Mouse (Mus musculus) subcutaneous adipose tissue, adult 2 months (tissue): ENCODE results near the gene Tet1. TPM values are rescaled to one million over a fixed set of nuclear protein-coding genes. Genes with fewer than 3 reads are reported as not detected.

Experiments used
- polyA plus RNA-seq: library from polyadenylated mRNA; depleted of rRNA; stranded (reverse); fragments of >200 nt; gene quantifications from 2 replicates; pipeline ENCODE4 v1.2.3, GENCODE M21; 2012; ENCODE audit warnings: low replicate concordance; rRNA removed

The Tet1 gene
- polyA plus RNA-seq = 0.72 and 5.8 TPM in 2 replicates

DNA sequence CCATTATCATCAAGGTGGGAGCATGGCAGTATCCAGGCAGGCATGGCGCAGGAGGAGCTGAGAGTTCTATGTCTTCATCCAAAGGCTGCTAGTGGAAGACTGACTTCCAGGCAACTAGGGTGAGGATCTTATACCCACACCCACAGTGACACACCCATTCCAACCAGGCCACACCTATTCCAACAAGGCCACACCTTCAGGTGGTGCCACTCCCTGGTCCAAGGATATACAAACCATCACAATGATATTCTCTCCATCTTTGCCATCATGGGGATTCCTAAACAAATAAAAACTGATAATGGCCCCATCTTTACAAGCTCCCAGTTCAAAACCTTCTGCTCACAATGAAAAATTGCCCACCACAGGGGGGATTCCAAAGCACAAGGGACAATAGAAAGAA, at the start of gene Tet1:
Gene Tet1 (minus strand): TSS at position 101 of the 400 bp plus-strand sequence.

GRCm38 (mm10) chr10:62946738-62947471, 38.1 kb upstream of the Tet1 start, which contains the start of gene Dna2:
TSS of gene Dna2 (plus strand) at chr10:62947026.

DNA sequence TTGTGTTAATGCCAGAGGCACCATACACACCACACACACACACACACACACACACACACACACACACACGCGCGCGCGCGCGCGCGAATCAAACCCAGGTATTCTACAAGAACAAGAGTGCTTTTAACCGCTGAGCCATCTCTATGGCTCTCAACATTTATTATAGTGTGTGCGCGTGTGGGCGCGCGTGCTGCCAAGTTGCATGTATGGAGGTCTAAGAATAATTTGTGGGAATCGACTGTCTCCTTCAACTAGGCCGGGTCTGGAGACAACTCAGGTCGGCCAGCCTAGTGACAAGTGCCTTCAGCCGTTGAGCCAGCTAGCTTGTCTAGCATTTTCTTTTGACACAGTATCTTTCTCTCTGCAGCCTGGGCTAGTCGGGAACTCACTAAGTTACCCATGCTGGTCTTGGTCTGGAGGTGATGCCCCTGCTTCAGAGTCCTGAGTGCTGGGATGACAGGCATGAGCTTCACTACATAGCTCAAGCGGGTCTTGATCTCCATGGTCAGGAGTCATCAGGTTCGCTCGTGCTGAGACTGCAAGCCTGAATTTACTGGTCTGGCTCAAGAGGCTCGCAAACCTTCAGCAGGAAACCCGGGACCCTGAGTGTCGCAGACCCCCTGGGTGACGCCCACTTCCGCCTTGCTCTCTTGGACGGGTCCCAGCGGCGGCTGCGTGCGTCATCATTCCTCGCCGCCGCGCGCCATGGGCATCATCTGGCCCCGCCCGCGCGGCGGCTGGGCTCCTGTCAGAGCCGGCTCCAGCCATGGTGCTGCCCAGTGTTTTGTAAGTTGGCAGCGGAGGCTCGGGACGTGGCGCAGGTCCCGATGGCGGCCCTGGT, 11.3 kb upstream of the Tet1 start, which contains the start of gene Slc25a16:
Gene Slc25a16 (plus strand): TSS at position 709 of the 841 bp plus-strand sequence.

DNA sequence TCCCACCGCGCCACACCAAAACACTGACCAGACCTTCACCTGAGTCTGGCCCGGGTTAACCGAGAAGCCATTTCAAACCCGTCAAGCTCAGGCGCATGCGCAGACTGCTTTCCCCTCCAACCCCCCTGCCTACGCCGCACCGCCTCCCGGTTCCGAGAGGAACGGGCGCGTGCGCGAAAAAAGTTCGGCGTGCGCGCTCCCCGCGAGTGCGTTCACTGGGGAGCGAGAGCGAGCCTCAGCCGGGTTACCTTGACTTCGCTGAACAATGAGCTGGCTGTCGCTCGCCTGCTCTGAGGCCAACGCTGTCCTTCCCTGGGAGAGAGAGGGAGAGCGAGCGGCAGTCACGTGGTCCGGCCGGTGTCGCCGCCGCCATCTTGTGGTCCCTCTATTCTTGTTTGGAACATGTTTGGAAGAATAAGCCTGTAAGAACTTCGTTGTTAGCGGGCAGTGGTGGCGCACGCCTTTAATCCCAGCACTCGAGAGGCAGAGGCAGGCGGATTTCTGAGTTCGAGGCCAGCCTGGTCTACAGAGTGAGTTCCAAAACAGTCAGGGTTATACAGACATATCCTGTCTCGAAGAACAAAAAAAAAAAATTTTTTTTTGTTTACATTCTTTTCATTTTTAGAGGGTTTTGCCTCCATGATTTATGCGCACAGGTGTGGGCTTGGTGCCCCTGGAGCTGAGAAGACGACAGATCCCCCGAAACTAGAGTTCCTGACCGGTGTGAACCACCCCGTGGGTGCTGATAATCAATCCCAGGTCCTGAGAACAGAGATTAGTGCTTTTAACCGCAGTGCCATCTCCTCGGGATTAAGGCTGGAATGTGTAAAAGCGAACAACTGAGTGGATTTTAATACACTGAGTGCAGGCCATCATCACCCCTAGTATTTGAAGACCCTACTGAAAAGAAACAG, 116.4 kb downstream of the Tet1 start, which contains the start of gene Ccar1:
Gene Ccar1 (minus strand): TSS at position 110 of the 914 bp plus-strand sequence.

Other genes with a start within 250 kb of the Tet1 start
- 0.47 and 0.48 TPM in 2 replicates for gene Stox1, start 182.9 kb downstream of the Tet1 start, polyA plus RNA-seq
- 53.2 and 101 TPM in 2 replicates for gene Ccar1, start 116.7 kb downstream of the Tet1 start, polyA plus RNA-seq
- gene Slc25a16, start 11.6 kb upstream of the Tet1 start, polyA plus RNA-seq = 35.5 and 41.7 TPM in 2 replicates
- 2.3 and 5.8 TPM in 2 replicates for gene Dna2, start 38.0 kb upstream of the Tet1 start, polyA plus RNA-seq
- gene Rufy2, start 71.2 kb upstream of the Tet1 start, polyA plus RNA-seq = 3.4 and 6.6 TPM in 2 replicates
- gene Hnrnph3, start 115.2 kb upstream of the Tet1 start, polyA plus RNA-seq = 9.3 and 21.2 TPM in 2 replicates
- 1.5 and 2.5 TPM in 2 replicates for gene Pbld2, start 115.3 kb upstream of the Tet1 start, polyA plus RNA-seq
- 4.1 and 12.0 TPM in 2 replicates for gene Pbld1, start 151.2 kb upstream of the Tet1 start, polyA plus RNA-seq
- 0.09 TPM in 1 of 2 replicates, not detected in the other for gene Atoh7, start 190.7 kb upstream of the Tet1 start, polyA plus RNA-seq